ENCODE assay signal across 8 mouse cellular contexts in genomic region chr11:75515186-75515585, GRCm38 (mm10).
"Had no signal": no experiment of that assay in that cellular context is flagged by ENCODE, and none has a peak within 500 bp of the region (broad histone marks: within the 10 kb centered on the region; RNA-seq: fewer than 3 reads in every experiment).

No protein-coding gene starts in this region.

- H3K27ac ChIP-seq: layer of hippocampus, adult 2 months; lung, embryonic 15.5 days; midbrain, embryonic 12.5 days had no signal

- H3K9ac ChIP-seq: lung, embryonic 15.5 days; midbrain, embryonic 12.5 days had no signal

- H3K4me3 ChIP-seq: layer of hippocampus, adult 2 months; lung, embryonic 15.5 days; midbrain, embryonic 12.5 days had no signal

- H3K9me3 ChIP-seq: lung, embryonic 15.5 days; midbrain, embryonic 12.5 days had no signal

- DNase-seq: kidney, postnatal 10 days; kidney, postnatal 4 days; right cerebral cortex, adult 18-20 months; right cerebral cortex, postnatal 25 days; thymus, postnatal 4 days had no signal

- H3K27me3 ChIP-seq: lung, embryonic 15.5 days; midbrain, embryonic 12.5 days had no signal

- H3K36me3 ChIP-seq: lung, embryonic 15.5 days; midbrain, embryonic 12.5 days had no signal
